Mouse (Mus musculus): Measurements from ENCODE around the gene Otx1. TPM values are rescaled to one million over a fixed set of nuclear protein-coding genes. Genes with fewer than 3 reads are reported as not detected.

The Otx1 gene
- polyA plus RNA-seq, 1 experiment, result not detected

DNA sequence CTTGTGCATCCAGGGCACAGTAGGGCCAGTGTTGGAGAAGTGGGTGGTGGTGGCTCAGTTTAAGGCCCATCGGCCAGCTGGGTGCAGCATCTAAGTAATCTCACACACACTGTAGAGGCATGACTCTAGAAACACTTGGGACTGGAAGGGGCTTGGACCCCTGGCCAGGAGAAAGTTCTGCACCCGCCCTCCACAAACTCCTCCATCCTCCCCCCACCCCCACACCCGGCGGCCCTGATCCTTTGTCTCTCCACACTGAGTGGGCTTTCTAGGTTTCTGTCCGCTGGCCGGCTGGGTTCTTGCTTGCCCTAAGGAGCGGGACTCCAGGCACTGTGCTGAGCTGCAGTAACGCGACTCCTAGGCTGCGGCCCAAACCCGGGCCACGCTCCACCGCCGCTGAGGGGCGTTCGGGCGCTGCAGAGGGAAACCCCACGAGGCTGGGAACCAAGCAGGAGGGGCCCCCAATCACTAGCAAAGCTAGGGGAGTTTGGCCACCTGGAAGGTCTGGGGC, 1.7 kb upstream of the Otx1 start:
- Histone ChIP-seq H3K27ac (ENCODE audit: insufficient read depth, low read depth, low read length) (no peak overlapping the region), H3K4me1 (ENCODE audit: control insufficient read depth, insufficient read depth, insufficient read length, low read length) (peaks cover 8% of the 10 kb centered on the region), H3K27me3 (ENCODE audit: control insufficient read depth, insufficient read depth, low read length) (peaks cover 54% of the 10 kb centered on the region), H3K36me3 (ENCODE audit: control insufficient read depth, insufficient read depth, low read length) (peaks cover 5% of the 10 kb centered on the region; the same call in 1 of the 2 replicates), H3K4me3 (ENCODE audit: low read depth, low read length) (no peak overlapping the region)
- 31% methylated on average over 18 of the region's 18 CpGs for WGBS
- TF ChIP-seq POLR2A (IDR thresholded peaks at IDR 0.05; ENCODE audit: low read depth, low read length) (no peak), CTCF (IDR thresholded peaks at IDR 0.05; ENCODE audit: extremely low read depth, insufficient read length, insufficient replicate concordance, low read depth, low read length) (no peak)

DNA sequence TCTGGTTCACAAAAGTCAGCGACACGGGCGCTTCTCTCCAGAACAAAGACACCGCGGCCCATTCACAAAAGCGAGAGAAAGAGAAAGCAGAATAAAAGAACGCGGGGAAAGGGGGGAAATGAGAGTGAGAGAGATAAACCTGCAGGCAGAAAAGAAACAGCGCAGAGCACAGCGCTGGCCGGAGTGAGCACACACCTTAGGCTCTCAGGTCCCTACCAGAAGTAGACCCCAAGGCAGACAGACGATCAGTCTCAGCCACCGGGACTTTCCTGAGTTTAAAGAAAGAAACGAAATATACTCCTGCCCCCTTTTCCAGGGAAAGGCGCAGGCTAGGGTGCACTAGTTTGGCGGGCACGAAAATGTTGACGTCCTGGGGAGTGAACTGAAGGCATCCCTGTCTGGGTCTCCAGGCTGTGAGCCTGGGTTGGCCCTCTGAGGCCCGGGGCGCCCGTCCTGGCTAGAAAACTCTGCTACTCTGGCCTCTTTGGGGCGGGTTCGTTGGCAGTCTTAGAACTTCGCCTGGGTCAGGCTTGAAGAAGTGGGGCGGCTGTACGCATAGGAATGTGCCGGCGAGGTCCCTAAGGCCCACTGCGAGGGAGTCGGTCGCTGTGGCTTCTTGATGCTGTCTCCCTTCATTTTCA, 764 bp upstream of the Otx1 start:
- TF ChIP-seq POLR2A (IDR thresholded peaks at IDR 0.05; ENCODE audit: low read depth, low read length) (no peak), CTCF (IDR thresholded peaks at IDR 0.05; ENCODE audit: extremely low read depth, insufficient read length, insufficient replicate concordance, low read depth, low read length) (no peak)
- Histone ChIP-seq H3K27me3 (ENCODE audit: control insufficient read depth, insufficient read depth, low read length) (peaks cover 63% of the 10 kb centered on the region), H3K36me3 (ENCODE audit: control insufficient read depth, insufficient read depth, low read length) (peaks cover 5% of the 10 kb centered on the region; the same call in 1 of the 2 replicates), H3K4me3 (ENCODE audit: low read depth, low read length) (no peak overlapping the region), H3K4me1 (ENCODE audit: control insufficient read depth, insufficient read depth, insufficient read length, low read length) (peaks cover 8% of the 10 kb centered on the region), H3K27ac (ENCODE audit: insufficient read depth, low read depth, low read length) (no peak overlapping the region)
- WGBS, result 5% methylated on average over 31 of the region's 31 CpGs

DNA sequence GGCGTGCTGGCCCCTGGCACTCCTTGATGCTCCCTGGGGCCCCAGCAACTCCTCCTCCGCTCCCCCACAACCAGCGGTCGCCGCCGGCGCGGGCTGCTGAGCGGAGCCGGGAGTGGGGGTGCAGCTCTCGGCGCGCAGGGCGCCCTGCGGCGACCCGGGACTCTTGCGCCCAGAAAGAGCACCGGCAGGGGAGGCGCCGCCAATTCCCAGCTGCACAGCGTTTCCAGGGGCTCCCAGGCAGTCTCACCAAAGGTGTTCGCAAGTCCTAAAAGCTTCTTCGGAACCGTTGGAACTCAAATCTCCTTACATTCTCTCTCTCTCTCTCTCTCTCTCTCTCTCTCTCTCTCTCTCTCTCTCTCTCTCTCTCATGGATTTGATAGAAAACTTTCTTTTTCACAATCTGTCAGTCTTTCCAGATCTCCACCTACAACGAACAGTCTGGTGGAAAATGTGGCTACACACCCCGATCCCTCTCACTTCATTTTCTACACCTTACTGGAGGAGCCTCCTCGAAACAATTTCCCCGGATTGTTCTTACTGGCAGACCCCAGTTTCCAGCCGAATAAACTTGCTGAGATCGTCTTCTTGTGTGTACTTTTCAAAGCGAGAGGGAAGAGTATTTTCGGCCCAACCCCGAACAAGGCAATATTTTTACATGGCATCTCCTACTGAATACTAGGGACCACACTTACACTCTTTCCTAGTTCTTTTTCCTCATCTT, 475 bp downstream of the Otx1 start:
- Histone ChIP-seq H3K27me3 (ENCODE audit: control insufficient read depth, insufficient read depth, low read length) (peaks cover 76% of the 10 kb centered on the region), H3K4me1 (ENCODE audit: control insufficient read depth, insufficient read depth, insufficient read length, low read length) (peaks cover 10% of the 10 kb centered on the region), H3K4me3 (ENCODE audit: low read depth, low read length) (peak overlapping the region; percentile 64), H3K27ac (ENCODE audit: insufficient read depth, low read depth, low read length) (no peak overlapping the region), H3K36me3 (ENCODE audit: control insufficient read depth, insufficient read depth, low read length) (peaks cover 5% of the 10 kb centered on the region; the same call in 1 of the 2 replicates)
- WGBS, result 1% methylated on average over 34 of the region's 34 CpGs
- no peak for TF ChIP-seq CTCF (IDR thresholded peaks at IDR 0.05; ENCODE audit: extremely low read depth, insufficient read length, insufficient replicate concordance, low read depth, low read length)
- no peak for TF ChIP-seq POLR2A (IDR thresholded peaks at IDR 0.05; ENCODE audit: low read depth, low read length)

DNA sequence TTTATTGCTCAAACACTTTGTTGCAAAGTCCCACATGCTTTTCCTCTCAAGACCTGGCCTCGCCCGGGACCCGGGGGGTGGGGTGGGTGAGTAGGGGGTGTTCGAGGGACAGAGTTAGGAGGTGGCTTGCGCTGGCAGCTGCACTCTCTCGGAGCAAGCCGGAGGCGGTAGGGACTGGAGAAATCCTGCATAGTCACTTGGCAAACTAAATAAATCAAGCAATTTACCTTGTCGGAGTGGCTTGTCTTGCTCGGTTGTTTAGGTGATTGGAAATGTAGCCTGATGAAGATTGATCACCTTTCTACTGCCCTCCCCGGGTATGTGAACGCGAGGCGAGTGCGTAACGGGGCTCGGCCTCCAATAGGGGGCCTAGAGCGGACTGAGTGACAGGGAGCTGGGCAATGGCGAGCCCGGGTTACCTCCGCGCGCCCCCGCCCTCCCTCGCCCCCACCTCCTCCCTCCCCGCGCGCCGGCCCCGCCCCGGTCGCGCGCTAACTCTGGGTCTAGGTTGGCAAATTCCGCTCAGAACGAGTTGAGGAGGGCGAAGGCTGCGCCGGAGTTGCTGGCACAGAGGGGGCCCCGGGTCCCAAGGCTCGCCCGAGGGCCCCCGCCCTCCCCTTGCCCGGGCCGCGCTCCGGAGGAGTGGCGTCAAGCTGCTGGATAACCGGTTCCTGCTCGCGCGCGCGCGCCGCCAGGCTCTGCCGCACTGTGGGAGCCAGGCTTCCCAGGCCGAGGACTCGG, 1.2 kb downstream of the Otx1 start:
- TF ChIP-seq POLR2A (IDR thresholded peaks at IDR 0.05; ENCODE audit: low read depth, low read length) (no peak), CTCF (IDR thresholded peaks at IDR 0.05; ENCODE audit: extremely low read depth, insufficient read length, insufficient replicate concordance, low read depth, low read length) (no peak)
- Histone ChIP-seq H3K4me3 (ENCODE audit: low read depth, low read length) (peak overlapping the region; percentile 64), H3K36me3 (ENCODE audit: control insufficient read depth, insufficient read depth, low read length) (0 out of 2 replicates have a peak, but pooled peaks cover 2% of the 10 kb centered on the region), H3K27me3 (ENCODE audit: control insufficient read depth, insufficient read depth, low read length) (peaks cover 83% of the 10 kb centered on the region), H3K27ac (ENCODE audit: insufficient read depth, low read depth, low read length) (no peak overlapping the region), H3K4me1 (ENCODE audit: control insufficient read depth, insufficient read depth, insufficient read length, low read length) (peaks cover 13% of the 10 kb centered on the region)
- 2% methylated on average over 58 of the region's 59 CpGs for WGBS

DNA sequence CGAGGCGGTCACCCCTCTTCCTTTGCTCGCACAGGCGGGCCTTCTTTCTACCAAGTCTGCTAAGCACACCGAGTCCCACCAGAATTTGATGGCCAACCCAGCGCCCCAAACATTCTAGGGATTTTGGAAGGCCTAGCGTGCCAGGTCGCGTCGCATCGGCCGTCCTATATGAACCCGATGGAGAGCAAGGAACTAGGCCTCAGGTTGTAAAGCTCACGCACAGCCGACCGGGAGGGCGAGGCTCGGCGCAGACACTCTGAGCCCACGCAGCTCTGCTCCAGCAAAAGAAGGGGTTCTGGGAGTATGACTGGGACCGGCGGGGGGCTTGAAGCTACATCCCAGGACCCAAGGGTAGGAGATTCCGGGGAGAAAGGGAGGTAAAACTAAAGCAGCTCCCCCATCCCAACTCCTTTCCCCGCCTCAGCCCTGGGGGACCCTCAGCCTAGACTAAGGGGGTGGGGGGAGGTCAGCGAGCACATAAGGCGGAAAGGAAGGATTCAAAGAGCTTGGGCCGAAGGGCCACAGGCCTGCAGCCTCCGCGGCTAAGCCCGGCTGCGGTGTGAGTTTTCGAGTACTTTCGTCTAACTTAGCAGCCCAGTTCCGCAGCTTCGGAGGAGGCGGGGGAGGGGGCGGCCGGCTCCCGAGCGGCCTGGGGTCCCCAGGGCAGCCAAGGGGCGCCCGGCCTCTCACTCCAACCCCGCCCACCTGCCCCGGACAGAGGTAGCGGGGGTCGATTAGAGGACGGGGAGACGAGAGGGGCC, 2.2 kb downstream of the Otx1 start:
- WGBS, result 10% methylated on average over 48 of the region's 48 CpGs
- Histone ChIP-seq H3K4me1 (ENCODE audit: control insufficient read depth, insufficient read depth, insufficient read length, low read length) (peaks cover 16% of the 10 kb centered on the region), H3K27me3 (ENCODE audit: control insufficient read depth, insufficient read depth, low read length) (peaks cover 93% of the 10 kb centered on the region), H3K36me3 (ENCODE audit: control insufficient read depth, insufficient read depth, low read length) (0 out of 2 replicates have a peak, but pooled peaks cover under 1% of the 10 kb centered on the region), H3K4me3 (ENCODE audit: low read depth, low read length) (peak overlapping the region; percentile 38), H3K27ac (ENCODE audit: insufficient read depth, low read depth, low read length) (no peak overlapping the region)
- TF ChIP-seq POLR2A (IDR thresholded peaks at IDR 0.05; ENCODE audit: low read depth, low read length) (no peak), CTCF (IDR thresholded peaks at IDR 0.05; ENCODE audit: extremely low read depth, insufficient read length, insufficient replicate concordance, low read depth, low read length) (no peak)

DNA sequence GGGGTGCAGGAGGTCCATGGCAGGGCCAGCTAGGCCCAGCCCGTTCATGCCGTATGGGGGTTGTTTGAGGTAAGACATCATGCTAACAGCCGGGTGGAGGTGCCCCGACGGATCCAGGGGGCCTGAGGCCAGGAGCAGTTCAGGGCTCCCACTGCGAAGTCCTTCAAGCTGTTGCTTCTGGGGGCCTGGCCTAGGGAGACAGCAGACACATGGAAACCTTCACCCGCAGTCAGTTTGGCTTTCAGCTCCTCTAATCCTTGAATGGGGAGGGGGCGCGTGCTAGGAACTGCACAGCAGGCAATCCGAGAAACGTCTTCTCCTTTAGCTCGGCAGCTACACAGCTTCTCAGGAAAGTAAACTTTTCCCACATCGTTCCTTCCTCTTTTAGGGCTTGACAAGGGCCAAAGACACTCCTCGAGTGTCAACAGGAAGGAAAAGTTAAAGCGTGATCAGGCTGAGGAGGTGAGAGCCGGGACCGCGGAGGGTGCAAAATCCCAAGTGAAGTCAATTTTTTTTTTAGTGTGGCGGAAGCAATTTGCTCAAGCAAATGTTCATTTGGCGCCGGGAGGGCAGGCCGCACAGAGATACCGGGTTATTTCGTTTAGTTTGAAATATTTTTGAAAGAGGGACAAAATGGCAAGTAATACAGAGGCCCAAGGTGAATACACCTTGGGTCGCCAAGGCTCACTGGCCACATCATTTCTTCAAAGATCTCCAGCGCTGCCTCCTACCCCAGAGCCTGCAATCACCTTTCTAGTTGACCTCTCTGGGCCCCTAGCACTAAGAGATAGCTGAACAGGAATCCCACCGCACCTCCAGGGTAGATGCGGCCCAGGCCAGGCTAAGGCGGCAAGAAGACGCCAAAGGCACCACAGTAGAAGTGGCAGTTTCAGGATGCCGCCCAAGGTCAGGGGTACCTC, 3.0 kb downstream of the Otx1 start:
- Histone ChIP-seq H3K27ac (ENCODE audit: insufficient read depth, low read depth, low read length) (no peak overlapping the region), H3K4me1 (ENCODE audit: control insufficient read depth, insufficient read depth, insufficient read length, low read length) (peaks cover 16% of the 10 kb centered on the region), H3K4me3 (ENCODE audit: low read depth, low read length) (no peak overlapping the region), H3K36me3 (ENCODE audit: control insufficient read depth, insufficient read depth, low read length) (no peaks in the 10 kb centered on the region), H3K27me3 (ENCODE audit: control insufficient read depth, insufficient read depth, low read length) (peaks cover 98% of the 10 kb centered on the region)
- WGBS, result 27% methylated on average over 31 of the region's 31 CpGs
- TF ChIP-seq POLR2A (IDR thresholded peaks at IDR 0.05; ENCODE audit: low read depth, low read length) (no peak), CTCF (IDR thresholded peaks at IDR 0.05; ENCODE audit: extremely low read depth, insufficient read length, insufficient replicate concordance, low read depth, low read length) (no peak)
